ENCODE assay signal across 13 mouse cellular contexts in genomic region chr13:77396981-77397380, GRCm38 (mm10).
DNase-seq lines count a peak whose midpoint lies in the region; ATAC-seq lines count a peak whose summit lies in the region.
"Had no signal": no experiment of that assay in that cellular context is flagged by ENCODE, and none has a peak within 500 bp of the region (broad histone marks: within the 10 kb centered on the region; RNA-seq: fewer than 3 reads in every experiment).

No protein-coding gene starts in this region.

- DNase-seq in right cerebral cortex, postnatal 10 days (ENCODE audit: low spot score in 2 of 2), result peak; percentile 31 to 46
- no peak for DNase-seq in right cerebral cortex, postnatal 36 days (ENCODE audit: low spot score in 2 of 2)
- no peak for DNase-seq in adrenal gland, postnatal 36 days
- DNase-seq in spleen, adult 12 weeks (ENCODE audit: low spot score), result no peak
- DNase-seq: adrenal gland, adult 8-10 months; kidney, adult 2 months; lung, postnatal 10 days; thymus, postnatal 25 days had no signal

- no peak overlapping the region for H3K4me2 ChIP-seq in hindbrain, embryonic 12.5 days (replicated peaks)
- peak overlapping the region; percentile 27; the same call in 1 of the 2 replicates for H3K4me2 ChIP-seq in midbrain, embryonic 13.5 days (replicated peaks)
- H3K4me2 ChIP-seq: heart, embryonic 15.5 days; limb, embryonic 15.5 days had no signal

- peak; percentile 47 for ATAC-seq in hindbrain, embryonic 12.5 days (ENCODE audit: low FRiP score)
- ATAC-seq in midbrain, embryonic 13.5 days, result peak; percentile 87
- no peak for ATAC-seq in erythroid progenitor cell, adult 5-6 weeks (replicated peaks; ENCODE audit: low FRiP score, poor library complexity, severe bottlenecking)

- H3K9ac ChIP-seq in hindbrain, embryonic 12.5 days, result no peak overlapping the region
- no peak overlapping the region for H3K9ac ChIP-seq in midbrain, embryonic 13.5 days (replicated peaks)
- H3K9ac ChIP-seq: heart, embryonic 15.5 days; limb, embryonic 15.5 days had no signal

- H3K4me1 ChIP-seq in hindbrain, embryonic 12.5 days, result 0 out of 2 replicates have a peak, but pooled peaks cover 6% of the 10 kb centered on the region
- H3K4me1 ChIP-seq in midbrain, embryonic 13.5 days (replicated peaks), result peaks cover 13% of the 10 kb centered on the region
- H3K4me1 ChIP-seq: heart, embryonic 15.5 days; limb, embryonic 15.5 days had no signal

- no peaks in the 10 kb centered on the region for H3K36me3 ChIP-seq in hindbrain, embryonic 12.5 days
- no peaks in the 10 kb centered on the region for H3K36me3 ChIP-seq in midbrain, embryonic 13.5 days
- H3K36me3 ChIP-seq: heart, embryonic 15.5 days; limb, embryonic 15.5 days had no signal

- WGBS in hindbrain, embryonic 12.5 days, result 42% methylated on average over 5 of the region's 5 CpGs
- 22% methylated on average over 5 of the region's 5 CpGs for WGBS in midbrain, embryonic 13.5 days

- H3K4me3 ChIP-seq in hindbrain, embryonic 12.5 days, result no peak overlapping the region
- no peak overlapping the region for H3K4me3 ChIP-seq in midbrain, embryonic 13.5 days (replicated peaks)
- H3K4me3 ChIP-seq: heart, embryonic 15.5 days; limb, embryonic 15.5 days had no signal

- H3K9me3 ChIP-seq in hindbrain, embryonic 12.5 days (replicated peaks), result no peaks in the 10 kb centered on the region
- no peaks in the 10 kb centered on the region for H3K9me3 ChIP-seq in midbrain, embryonic 13.5 days
- H3K9me3 ChIP-seq: heart, embryonic 15.5 days; limb, embryonic 15.5 days had no signal

- H3K27me3 ChIP-seq in hindbrain, embryonic 12.5 days, result no peaks in the 10 kb centered on the region
- no peaks in the 10 kb centered on the region for H3K27me3 ChIP-seq in midbrain, embryonic 13.5 days
- H3K27me3 ChIP-seq: heart, embryonic 15.5 days; limb, embryonic 15.5 days had no signal

- no peak overlapping the region for H3K27ac ChIP-seq in hindbrain, embryonic 12.5 days
- peak overlapping the region; percentile 73 for H3K27ac ChIP-seq in midbrain, embryonic 13.5 days
- H3K27ac ChIP-seq: heart, embryonic 15.5 days; limb, embryonic 15.5 days had no signal

Comparison
In these comparisons a context has a peak if more than half of its experiments do, and no peak if none do; other contexts are left out.
1. DNase-seq: peak in right cerebral cortex, postnatal 10 days (2 of 2); none in right cerebral cortex, postnatal 36 days (0 of 2), adrenal gland, postnatal 36 days (0 of 2) and spleen, adult 12 weeks (single experiment).